Mouse (Mus musculus): ENCODE measurements around the gene Ces2b. TPM values are rescaled to one million over a fixed set of nuclear protein-coding genes. Genes with fewer than 3 reads are reported as not detected.

Ces2b gene
- total RNA-seq, 2 experiments from 2014 or later, result 2.8 to 8.4 TPM

Other genes starting within 250 kb of the Ces2b start
- gene Pdp2, start 240.1 kb upstream of the Ces2b start, total RNA-seq (2021), result 10 to 100 TPM; 17.0 to 17.6 TPM
- 10 to 100 TPM in 1 of 2 experiments, 1 to 10 TPM in 1; 2.1 to 83.8 TPM for gene Cdh16, start 207.2 kb upstream of the Ces2b start, total RNA-seq (2021)
- 1 to 10 TPM; 6.0 to 6.7 TPM for gene Rrad, start 200.2 kb upstream of the Ces2b start, total RNA-seq (2021)
- gene Ciao2b, start 189.6 kb upstream of the Ces2b start, total RNA-seq (2021), result 10 to 100 TPM; 32.4 to 36.2 TPM
- 10 to 100 TPM in 1 of 2 experiments, under 1 TPM in 1; 0.25 to 15.5 TPM for gene Ces2a, start 97.6 kb upstream of the Ces2b start, total RNA-seq (2021)
- gene Ces2c, start 15.5 kb downstream of the Ces2b start, total RNA-seq (2021), result under 1 TPM in 1 of 2 experiments, not detected in 1; 0.34 TPM
- gene Ces2e, start 94.7 kb downstream of the Ces2b start, total RNA-seq (2021), result 1 to 10 TPM; 2.0 to 5.9 TPM
- under 1 TPM in 1 of 2 experiments, not detected in 1; 0.14 TPM for gene Ces2f, start 115.8 kb downstream of the Ces2b start, total RNA-seq (2021)
- gene Ces2g, start 130.1 kb downstream of the Ces2b start, total RNA-seq (2021), result 1 to 10 TPM; 5.6 to 7.6 TPM
- gene Ces2h, start 169.3 kb downstream of the Ces2b start, total RNA-seq (2021), result under 1 TPM; 0.34 to 0.85 TPM
- gene Ces3a, start 217.0 kb downstream of the Ces2b start, total RNA-seq (2021), result 10 to 100 TPM in 1 of 2 experiments, 1 to 10 TPM in 1; 1.2 to 41.5 TPM

All from adrenal gland, postnatal 4 days (tissue).